Mouse (Mus musculus): ENCODE measurements around the gene Mdc1.

DNA sequence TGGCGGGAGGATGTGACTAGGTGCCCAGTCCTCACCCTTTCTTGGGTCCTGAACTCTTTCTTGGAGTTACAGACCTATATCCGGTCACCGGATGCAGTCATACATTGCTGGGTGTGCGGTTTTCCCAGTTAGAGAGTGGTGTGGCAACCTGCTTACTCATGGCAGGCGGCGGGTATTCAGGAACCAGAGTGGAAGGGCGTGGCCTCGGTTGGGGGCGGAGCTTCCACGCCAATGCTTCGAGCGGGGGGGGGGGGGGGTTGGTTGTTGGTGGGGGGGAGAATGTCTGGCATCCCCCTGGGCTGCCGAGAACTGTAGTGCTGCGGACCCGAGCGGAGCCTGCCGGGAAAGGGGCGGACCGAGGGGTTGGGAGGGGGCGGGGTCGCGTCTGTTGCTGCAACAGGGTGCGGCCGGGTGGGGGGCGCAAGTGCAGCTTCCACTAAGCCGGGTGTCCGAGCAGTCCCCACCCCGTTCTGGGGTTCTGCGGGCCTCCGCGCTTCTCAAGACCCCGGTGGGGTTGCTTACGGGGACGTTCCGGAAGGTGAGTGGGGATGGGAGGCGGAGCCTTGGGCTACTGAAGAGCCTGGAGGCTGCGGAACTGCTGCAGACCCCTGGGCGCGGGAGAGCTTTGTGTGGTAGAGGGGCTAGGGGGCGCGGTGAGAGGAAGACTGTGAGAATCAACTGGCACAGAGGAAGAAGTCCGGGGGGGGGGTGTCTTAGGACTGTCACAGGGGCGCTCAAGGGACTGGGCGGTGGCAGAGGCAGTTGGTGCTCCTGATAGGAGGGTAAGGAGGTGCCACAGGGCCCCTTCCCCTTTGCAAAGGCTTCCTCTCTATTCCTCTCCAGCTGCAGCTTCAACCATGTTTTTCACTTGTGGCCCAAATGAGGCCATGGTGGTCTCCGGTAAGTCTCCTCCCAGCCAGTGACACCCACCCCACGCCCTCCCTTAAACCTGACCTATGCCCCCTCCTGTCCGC is 18.1 kb upstream of the Mdc1 start, which contains the start of gene Flot1:
- peak; percentile 72 for TF ChIP-seq POLR2A (IDR thresholded peaks at IDR 0.05; ENCODE audit: borderline replicate concordance, extremely low read depth, low read depth, low read length)
- no peak for TF ChIP-seq CTCF (IDR thresholded peaks at IDR 0.05; ENCODE audit: insufficient read depth, low read length)

Measured in lung, adult 2 months (tissue).